ENCODE assay signal across 29 mouse cellular contexts in the genomic region with DNA sequence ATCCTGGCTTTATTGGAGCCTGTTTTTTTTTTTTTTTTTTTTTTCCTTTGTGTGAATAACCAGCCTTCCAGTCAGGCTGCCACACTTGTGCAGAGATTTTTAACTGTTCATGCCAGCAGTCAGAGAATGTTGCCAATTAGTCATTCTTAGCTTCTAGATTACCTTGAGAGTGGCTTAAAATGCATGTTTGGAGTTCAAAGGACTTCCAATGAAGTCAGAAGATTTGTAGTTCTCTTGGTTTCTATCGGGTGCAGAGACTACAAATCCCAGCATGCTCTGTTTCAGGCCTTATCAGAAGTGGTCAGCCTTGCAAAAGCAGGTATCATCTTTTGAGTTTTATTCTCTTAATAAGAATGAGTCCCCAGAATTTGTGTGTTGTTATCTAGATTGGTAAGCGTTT.
DNase-seq lines count a peak whose midpoint lies in the region; ATAC-seq and TF ChIP-seq lines count a peak whose summit lies in the region.
"Had no signal": no experiment of that assay in that cellular context is flagged by ENCODE, and none has a peak within 500 bp of the region (broad histone marks: within the 10 kb centered on the region; RNA-seq: fewer than 3 reads in every experiment).

No protein-coding gene starts in this region.

- H3K4me3 ChIP-seq in midbrain, embryonic 16.5 days (ENCODE audit: low read depth, low read length): no peak overlapping the region
- no peak overlapping the region for H3K4me3 ChIP-seq in midbrain, embryonic 10.5 days
- H3K4me3 ChIP-seq in midbrain, postnatal 0 days (ENCODE audit: low read depth, low read length): no peak overlapping the region
- H3K4me3 ChIP-seq: embryonic facial prominence, embryonic 13.5 days; erythroblast, embryonic 14.5 days; hindbrain, embryonic 10.5 days; limb, embryonic 12.5 days; neural tube, embryonic 15.5 days; stomach, embryonic 15.5 days had no signal

- H3K9me3 ChIP-seq in midbrain, embryonic 16.5 days (replicated peaks; ENCODE audit: control insufficient read depth, low read length, poor library complexity, severe bottlenecking): no peaks in the 10 kb centered on the region
- no peaks in the 10 kb centered on the region for H3K9me3 ChIP-seq in midbrain, embryonic 10.5 days (replicated peaks)
- no peaks in the 10 kb centered on the region for H3K9me3 ChIP-seq in midbrain, postnatal 0 days (ENCODE audit: low read length)
- H3K9me3 ChIP-seq: embryonic facial prominence, embryonic 13.5 days; hindbrain, embryonic 10.5 days; limb, embryonic 12.5 days; neural tube, embryonic 15.5 days; stomach, embryonic 15.5 days had no signal

- no peak for TF ChIP-seq CTCF in midbrain, postnatal 0 days (IDR thresholded peaks at IDR 0.05)

- no peak overlapping the region for H3K27ac ChIP-seq in midbrain, embryonic 16.5 days (ENCODE audit: low read length)
- H3K27ac ChIP-seq in midbrain, embryonic 10.5 days (replicated peaks): no peak overlapping the region
- peak overlapping the region; percentile 32; the same call in 1 of the 2 replicates for H3K27ac ChIP-seq in midbrain, postnatal 0 days (ENCODE audit: low read depth, low read length)
- H3K27ac ChIP-seq: embryonic facial prominence, embryonic 13.5 days; hindbrain, embryonic 10.5 days; limb, embryonic 12.5 days; neural tube, embryonic 15.5 days; stomach, embryonic 15.5 days had no signal

- ATAC-seq in frontal cortex, adult (ENCODE audit: low TSS enrichment): peak; percentile 17
- peak; percentile 18; the same call in 1 of the 2 replicates for ATAC-seq in midbrain, embryonic 16.5 days
- no peak for ATAC-seq in midbrain, postnatal 0 days (ENCODE audit: low FRiP score)
- ATAC-seq: inflammation-experienced regulatory T-cells, adult 6 months; liver, postnatal 0 days; lung, postnatal 0 days; Patski had no signal

- H3K36me3 ChIP-seq in midbrain, embryonic 16.5 days (ENCODE audit: control insufficient read depth, insufficient read depth, low read length): no peaks in the 10 kb centered on the region
- H3K36me3 ChIP-seq in midbrain, embryonic 10.5 days: no peaks in the 10 kb centered on the region
- no peaks in the 10 kb centered on the region for H3K36me3 ChIP-seq in midbrain, postnatal 0 days (ENCODE audit: insufficient read depth, low read length)
- H3K36me3 ChIP-seq: embryonic facial prominence, embryonic 13.5 days; hindbrain, embryonic 10.5 days; limb, embryonic 12.5 days; neural tube, embryonic 15.5 days; stomach, embryonic 15.5 days had no signal

- H3K4me2 ChIP-seq in midbrain, embryonic 16.5 days (ENCODE audit: low read length): no peak overlapping the region
- no peak overlapping the region for H3K4me2 ChIP-seq in midbrain, postnatal 0 days (ENCODE audit: low read depth, low read length, poor library complexity, severe bottlenecking)
- H3K4me2 ChIP-seq: embryonic facial prominence, embryonic 13.5 days; heart, embryonic 11.5 days; limb, embryonic 12.5 days; liver, embryonic 11.5 days; neural tube, embryonic 15.5 days; stomach, embryonic 15.5 days had no signal

- peak; percentile 49 for DNase-seq in adrenal gland, adult 2 months
- DNase-seq in adrenal gland, postnatal 4 days (ENCODE audit: low spot score in 2 of 2): no peak
- DNase-seq in frontal cortex, adult 2 months (ENCODE audit: extremely low spot score in 1 of 2, low spot score in 1 of 2): no peak
- DNase-seq in midbrain, embryonic 10.5 days (ENCODE audit: low spot score): no peak
- peak; percentile 24 for DNase-seq in midbrain, postnatal 0 days (ENCODE audit: low spot score)
- DNase-seq in kidney, adult 18-20 months: no peak
- DNase-seq: cerebellum, postnatal 25 days; embryo, embryonic 11 days; gastrocnemius, postnatal 10 days; kidney, adult 2 months; kidney, postnatal 10 days; layer of hippocampus, postnatal 36 days; liver, postnatal 0 days; right cerebral cortex, adult 18-20 months; right cerebral cortex, postnatal 4 days; thymus, postnatal 36 days had no signal

- H3K27me3 ChIP-seq in midbrain, embryonic 16.5 days (ENCODE audit: control insufficient read depth, insufficient read depth, low read depth, low read length): no peaks in the 10 kb centered on the region
- no peaks in the 10 kb centered on the region for H3K27me3 ChIP-seq in midbrain, embryonic 10.5 days (ENCODE audit: low read depth, poor library complexity, severe bottlenecking)
- H3K27me3 ChIP-seq in midbrain, postnatal 0 days (ENCODE audit: insufficient read depth, low read length): no peaks in the 10 kb centered on the region
- H3K27me3 ChIP-seq: embryonic facial prominence, embryonic 13.5 days; limb, embryonic 12.5 days; neural tube, embryonic 15.5 days; Patski; stomach, embryonic 15.5 days had no signal

- H3K9ac ChIP-seq in midbrain, embryonic 16.5 days (ENCODE audit: low read depth, low read length): no peak overlapping the region
- no peak overlapping the region for H3K9ac ChIP-seq in midbrain, postnatal 0 days (replicated peaks; ENCODE audit: low read length, poor library complexity, severe bottlenecking)
- H3K9ac ChIP-seq: embryonic facial prominence, embryonic 13.5 days; limb, embryonic 12.5 days; liver, postnatal 0 days; neural tube, embryonic 15.5 days; stomach, embryonic 15.5 days had no signal

- peaks cover 10% of the 10 kb centered on the region for H3K4me1 ChIP-seq in midbrain, embryonic 16.5 days (ENCODE audit: control insufficient read depth, insufficient read depth, low read length)
- H3K4me1 ChIP-seq in midbrain, embryonic 10.5 days: no peaks in the 10 kb centered on the region
- no peaks in the 10 kb centered on the region for H3K4me1 ChIP-seq in midbrain, postnatal 0 days (ENCODE audit: insufficient read depth, low read length)
- H3K4me1 ChIP-seq: hindbrain, embryonic 10.5 days; limb, embryonic 12.5 days; stomach, embryonic 15.5 days had no signal

- WGBS in midbrain, embryonic 16.5 days: 77% methylated on average over 2 of the region's 2 CpGs
- WGBS in midbrain, embryonic 10.5 days: 84% methylated on average over 2 of the region's 2 CpGs
- 71% methylated on average over 2 of the region's 2 CpGs for WGBS in midbrain, postnatal 0 days

Comparison
In these comparisons a context has a peak if more than half of its experiments do, and no peak if none do; other contexts are left out.
1. DNase-seq: peak in adrenal gland, adult 2 months (single experiment) and midbrain, postnatal 0 days (single experiment); none in adrenal gland, postnatal 4 days (0 of 2), frontal cortex, adult 2 months (0 of 2), midbrain, embryonic 10.5 days (single experiment) and kidney, adult 18-20 months (single experiment).